Mouse (Mus musculus) heart, postnatal 0 days (tissue): Measurements from ENCODE around the gene Zzef1. TPM values are rescaled to one million over a fixed set of nuclear protein-coding genes. Genes with fewer than 3 reads are reported as not detected.

Source experiments
- ATAC-seq: fragments of 200-750 bp; cut with Nextera tagmentation; 2 replicates; pipeline ENCODE4 v1.8.0; 2017; ENCODE audit warnings: low read depth, moderate number of reproducible peaks, moderate library complexity; ENCODE audit not compliant: insufficient read depth
- DNase-seq: peaks from one replicate; pipeline ENCODE4 v3.0.0-alpha.2; 2016; ENCODE audit warnings: low spot score
- H3K27ac ChIP-seq: fragments of 300-500 bp; sonication (generic); 2 replicates; pipeline ENCODE4 v1.5.1; 2014; ENCODE audit warnings: low read depth, mild to moderate bottlenecking
- H3K27me3 ChIP-seq: fragments of 300-500 bp; sonication (generic); 2 replicates; pipeline ENCODE4 v1.6.1; 2014; ENCODE audit warnings: low read length, mixed read lengths; ENCODE audit not compliant: control insufficient read depth, insufficient read depth
- H3K36me3 ChIP-seq: fragments of 300-500 bp; sonication (generic); replicated peaks from 2 replicates; pipeline ENCODE4 v1.6.1; 2014; ENCODE audit warnings: low read length, mixed read lengths; ENCODE audit not compliant: control insufficient read depth, insufficient read depth
- H3K4me1 ChIP-seq: fragments of 300-500 bp; sonication (generic); 2 replicates; pipeline ENCODE4 v1.6.1; 2014; ENCODE audit warnings: antibody characterized with exemption; ENCODE audit not compliant: control insufficient read depth, insufficient read depth
- H3K4me2 ChIP-seq: fragments of 300-500 bp; sonication (generic); 2 replicates; pipeline ENCODE4 v1.6.1; 2014; ENCODE audit warnings: low read depth, mild to moderate bottlenecking, low read length, moderate library complexity
- H3K4me3 ChIP-seq: fragments of 300-500 bp; sonication (generic); 2 replicates; pipeline ENCODE4 v1.5.1; 2014; ENCODE audit warnings: low read depth, low read length
- H3K9ac ChIP-seq: fragments of 300-500 bp; sonication (generic); replicated peaks from 2 replicates; pipeline ENCODE4 v1.6.1; 2014; ENCODE audit warnings: low read depth, low read length, mixed read lengths
- H3K9me3 ChIP-seq: fragments of 300-500 bp; sonication (generic); replicated peaks from 2 replicates; pipeline ENCODE4 v1.6.1; 2016; ENCODE audit warnings: low read length; ENCODE audit not compliant: control insufficient read depth
- CTCF ChIP-seq: IDR thresholded peaks from 2 replicates; pipeline ENCODE4 v1.5.1; 2016; ENCODE audit warnings: antibody characterized with exemption, control low read depth, low read depth
- EP300 ChIP-seq: IDR thresholded peaks from 2 replicates; pipeline ENCODE4 v1.6.1; 2016; ENCODE audit warnings: antibody characterized with exemption, low read depth
- WGBS: fragments of 180-500 bp; shearing (Covaris S2); extraction: QIAGEN DNeasy Blood & Tissue Kit; methylation state at CpG from one replicate; pipeline ENCODE4 v1.1.7; 2014; 5-methylcytosine and 5-hydroxymethylcytosine counted together
- microRNA-seq: library from miRNA; unstranded; fragments of <30 nt; microRNA quantifications from one replicate; pipeline ENCODE4, GENCODE M21; 2016
- polyA plus RNA-seq: library from polyadenylated mRNA; unstranded; fragments of >200 nt; fragmentation: Nextera tagmentation; extraction: Ambion mirVana; gene quantifications from 2 replicates; pipeline ENCODE4 v1.2.1, GENCODE M21; 2015
- total RNA-seq: library from RNA; depleted of rRNA; stranded (reverse); fragments of >200 nt; gene quantifications from 2 replicates; pipeline ENCODE4 v1.2.3, GENCODE M21; 2014; ENCODE audit warnings: low replicate concordance; rRNA removed

Gene Zzef1
- total and polyA plus RNA-seq, 2 experiments from 2014 or later = 5.2 to 43.2 TPM

DNA sequence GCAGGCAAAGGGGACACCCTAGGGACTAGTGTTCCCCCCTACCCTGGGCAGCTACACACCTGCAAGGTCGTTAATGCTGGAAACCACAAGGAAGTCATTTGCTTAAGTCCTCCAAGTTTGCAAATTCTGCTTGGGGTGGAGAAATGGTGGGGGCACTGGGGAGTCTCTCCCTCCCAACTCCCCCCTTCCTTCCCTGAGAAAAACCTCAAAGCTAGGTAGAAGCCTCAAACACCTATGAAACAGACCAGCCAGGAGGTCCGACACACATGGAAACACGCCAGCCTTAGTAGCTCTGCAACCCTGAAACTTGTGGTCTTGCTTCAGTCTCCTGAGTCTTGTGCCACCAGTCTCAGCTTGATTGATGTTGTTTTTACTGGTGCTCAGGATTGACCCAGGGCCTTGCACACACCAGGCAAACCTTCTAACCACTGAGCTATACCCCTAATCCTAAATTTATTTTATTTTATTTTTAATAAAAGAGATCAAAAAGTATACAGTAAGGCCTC lies 167.8 kb downstream of the Zzef1 start:
- no peak overlapping the region for H3K27ac ChIP-seq
- no peaks in the 10 kb centered on the region for H3K9me3 ChIP-seq
- no peaks in the 10 kb centered on the region for H3K4me1 ChIP-seq
- H3K36me3 ChIP-seq = no peaks in the 10 kb centered on the region
- TF ChIP-seq CTCF = no peak
- TF ChIP-seq EP300 = no peak
- DNase-seq (no peak), ATAC-seq (no peak)
- 63% methylated on average over 3 of the region's 3 CpGs for WGBS
- no peak overlapping the region for H3K9ac ChIP-seq
- no peak overlapping the region for H3K4me3 ChIP-seq
- no peak overlapping the region for H3K4me2 ChIP-seq
- H3K27me3 ChIP-seq = peaks cover 26% of the 10 kb centered on the region

- TF ChIP-seq CTCF = no peak
- TF ChIP-seq EP300 = no peak
- no peaks in the 10 kb centered on the region for H3K9me3 ChIP-seq
- no peak overlapping the region for H3K9ac ChIP-seq
- no peak for ATAC-seq
- H3K4me2 ChIP-seq = no peak overlapping the region
- no peak overlapping the region for H3K27ac ChIP-seq
- WGBS = 76% methylated on average over 13 of the region's 13 CpGs
- DNase-seq = no peak
- no peaks in the 10 kb centered on the region for H3K27me3 ChIP-seq
- H3K4me3 ChIP-seq = no peak overlapping the region
- no peaks in the 10 kb centered on the region for H3K4me1 ChIP-seq
- no peaks in the 10 kb centered on the region for H3K36me3 ChIP-seq
Observed at GRCm38 (mm10) chr11:72974995-72975503, 179.0 kb downstream of the Zzef1 start.

Small RNAs within 50 kb of the gene (microRNA-seq; reads per million reads assigned to microRNA genes)
- gene Gm44467 = not detected

Other genes with a start within 250 kb of the Zzef1 start
- not detected in 2 replicates for gene Spns3, start 245.7 kb upstream of the Zzef1 start, total RNA-seq
- gene Spns3, start 245.7 kb upstream of the Zzef1 start, polyA plus RNA-seq = 0.04 TPM in 2 replicates
- gene Ube2g1, start 188.9 kb upstream of the Zzef1 start, total RNA-seq = 47.5 and 51.1 TPM in 2 replicates
- gene Ube2g1, start 188.9 kb upstream of the Zzef1 start, polyA plus RNA-seq = 56.4 and 58.6 TPM in 2 replicates
- gene Ankfy1, start 106.2 kb upstream of the Zzef1 start, total RNA-seq = 27.4 and 31.0 TPM in 2 replicates
- 6.3 and 7.6 TPM in 2 replicates for gene Ankfy1, start 106.2 kb upstream of the Zzef1 start, polyA plus RNA-seq
- 5.2 and 10.2 TPM in 2 replicates for gene Cyb5d2, start 84 bp upstream of the Zzef1 start, total RNA-seq
- 7.3 and 9.1 TPM in 2 replicates for gene Cyb5d2, start 84 bp upstream of the Zzef1 start, polyA plus RNA-seq
- 3.8 and 9.7 TPM in 2 replicates for gene Atp2a3, start 164.9 kb downstream of the Zzef1 start, total RNA-seq
- 2.6 and 3.1 TPM in 2 replicates for gene Atp2a3, start 164.9 kb downstream of the Zzef1 start, polyA plus RNA-seq
- gene P2rx1, start 202.9 kb downstream of the Zzef1 start, total RNA-seq = 1.4 and 24.8 TPM in 2 replicates
- 0.71 and 1.0 TPM in 2 replicates for gene P2rx1, start 202.9 kb downstream of the Zzef1 start, polyA plus RNA-seq
- gene Camkk1, start 222.8 kb downstream of the Zzef1 start, total RNA-seq = 0.62 and 4.9 TPM in 2 replicates
- 0.68 and 1.1 TPM in 2 replicates for gene Camkk1, start 222.8 kb downstream of the Zzef1 start, polyA plus RNA-seq